Mouse (Mus musculus): ENCODE measurements around the gene Mrps23. TPM values are rescaled to one million over a fixed set of nuclear protein-coding genes. Genes with fewer than 3 reads are reported as not detected.

Mrps23 gene
- polyA plus RNA-seq (2012; rRNA removed; ENCODE audit: low replicate concordance), result 50.6 and 56.6 TPM in 2 replicates

GRCm38 (mm10) chr11:88203712-88204532 lies at the start of gene Mrps23:
Gene Mrps23 (plus strand): TSS chr11:88204388.

Other genes with a start within 250 kb of the Mrps23 start
- gene Dynll2, start 216.9 kb upstream of the Mrps23 start, polyA plus RNA-seq (2012; rRNA removed; ENCODE audit: low replicate concordance), result 99.5 and 124 TPM in 2 replicates
- 76.9 and 142 TPM in 2 replicates for gene Srsf1, start 157.0 kb upstream of the Mrps23 start, polyA plus RNA-seq (2012; rRNA removed; ENCODE audit: low replicate concordance)
- gene Vezf1, start 136.1 kb upstream of the Mrps23 start, polyA plus RNA-seq (2012; rRNA removed; ENCODE audit: low replicate concordance), result 18.1 and 30.4 TPM in 2 replicates
- 46.1 and 52.8 TPM in 2 replicates for gene Cuedc1, start 106.3 kb upstream of the Mrps23 start, polyA plus RNA-seq (2012; rRNA removed; ENCODE audit: low replicate concordance)
- gene Ccdc182, start 89.7 kb downstream of the Mrps23 start, polyA plus RNA-seq (2012; rRNA removed; ENCODE audit: low replicate concordance), result not detected in 2 replicates